Mouse (Mus musculus): ENCODE measurements around the gene Fbxw4.

Fbxw4 gene

DNA sequence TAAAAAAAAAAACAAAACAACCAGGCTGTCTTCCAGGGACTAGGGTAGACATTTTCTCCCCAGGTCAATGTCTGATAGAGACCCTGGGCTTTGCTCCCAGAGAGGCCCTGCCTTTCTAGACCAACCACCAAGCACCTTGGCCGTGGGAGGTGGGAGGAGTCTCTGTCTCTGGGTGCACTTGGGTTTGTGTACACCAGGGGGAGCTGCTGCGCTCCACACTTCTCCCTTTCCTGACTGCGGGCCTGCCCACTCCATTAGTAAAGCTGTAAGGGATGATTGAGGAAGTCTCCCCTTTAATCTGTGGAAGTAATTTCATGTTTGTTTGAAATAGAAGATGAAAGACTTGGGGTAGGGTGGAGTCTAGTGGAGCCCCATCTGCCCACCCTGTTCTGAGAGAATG is 78.9 kb downstream of the Fbxw4 start:
- in situ Hi-C loops (cut with MboI, MseI), result no loop called here

GRCm38 (mm10) chr19:45580235-45580634 is 79.9 kb downstream of the Fbxw4 start:
- in situ Hi-C loops (cut with MboI, MseI), result no loop called here

DNA sequence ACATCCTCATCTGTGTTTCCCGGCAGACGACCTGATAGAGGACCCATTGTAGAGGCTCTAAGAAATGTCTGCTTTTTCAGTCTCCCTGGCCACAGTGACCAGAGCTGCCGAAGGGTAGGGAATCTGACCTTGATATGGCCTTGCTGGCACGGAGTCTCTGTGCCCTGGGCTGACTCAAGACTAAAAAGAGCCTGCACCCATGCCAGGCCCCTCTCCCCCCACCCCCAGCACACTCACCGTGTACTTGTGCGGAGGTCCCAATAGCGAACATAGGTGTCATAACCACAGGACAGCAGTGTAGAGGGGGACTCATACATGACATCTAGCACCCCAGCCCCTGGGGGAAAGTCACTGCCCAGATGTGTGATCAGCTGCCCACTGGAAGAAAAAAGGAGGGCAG is 80.7 kb downstream of the Fbxw4 start:
- in situ Hi-C loops (cut with MboI, MseI), result no loop called here

DNA sequence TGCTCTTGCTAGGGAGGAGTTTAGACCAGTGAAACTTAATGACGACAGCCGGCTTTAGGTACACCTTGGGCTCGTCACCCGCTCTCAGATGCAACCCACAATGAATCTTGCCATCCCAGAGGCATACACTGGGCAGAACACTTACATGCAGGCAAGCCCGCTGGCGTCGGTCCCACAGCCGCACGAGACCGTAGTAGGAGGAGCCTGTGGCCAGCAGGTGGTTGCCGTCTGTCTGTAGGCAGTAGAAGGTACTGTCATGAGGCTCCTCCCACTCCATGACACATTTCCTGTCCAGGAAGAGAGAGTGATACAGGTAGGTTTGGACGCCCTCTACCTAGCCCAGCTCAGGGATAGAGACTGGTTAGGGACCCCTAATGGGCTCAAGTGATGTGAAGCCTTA is 81.1 kb downstream of the Fbxw4 start:
- in situ Hi-C loops (cut with MboI, MseI), result no loop called here

- in situ Hi-C loops (cut with MboI, MseI), result no loop called here
Observed at GRCm38 (mm10) chr19:45577141-45577750, 82.9 kb downstream of the Fbxw4 start.

GRCm38 (mm10) chr19:45575632-45576001 is 84.5 kb downstream of the Fbxw4 start:
- in situ Hi-C loops (cut with MboI, MseI), result no loop called here

GRCm38 (mm10) chr19:45574941-45575631 is 85.0 kb downstream of the Fbxw4 start:
- in situ Hi-C loops (cut with MboI, MseI), result loop anchor here (5.0 to 25.0 kb wide), 2 partner anchors 162 to 172 kb away; partner anchors contain the start of genes Npm3 (in 2 of the 2) and Fgf8 (in 1 of the 2)

- in situ Hi-C loops (cut with MboI, MseI), result loop anchor here (5.0 to 25.0 kb wide), 2 partner anchors 163 to 173 kb away; partner anchors contain the start of genes Npm3 (in 2 of the 2) and Fgf8 (in 1 of the 2)
Observed at GRCm38 (mm10) chr19:45574339-45574898, 85.7 kb downstream of the Fbxw4 start.

- in situ Hi-C loops (cut with MboI, MseI), result loop anchor here (5.0 to 25.0 kb wide), 2 partner anchors 163 to 173 kb away; partner anchors contain the start of genes Npm3 (in 2 of the 2) and Fgf8 (in 1 of the 2)
Observed at GRCm38 (mm10) chr19:45573861-45574267, 86.2 kb downstream of the Fbxw4 start.

DNA sequence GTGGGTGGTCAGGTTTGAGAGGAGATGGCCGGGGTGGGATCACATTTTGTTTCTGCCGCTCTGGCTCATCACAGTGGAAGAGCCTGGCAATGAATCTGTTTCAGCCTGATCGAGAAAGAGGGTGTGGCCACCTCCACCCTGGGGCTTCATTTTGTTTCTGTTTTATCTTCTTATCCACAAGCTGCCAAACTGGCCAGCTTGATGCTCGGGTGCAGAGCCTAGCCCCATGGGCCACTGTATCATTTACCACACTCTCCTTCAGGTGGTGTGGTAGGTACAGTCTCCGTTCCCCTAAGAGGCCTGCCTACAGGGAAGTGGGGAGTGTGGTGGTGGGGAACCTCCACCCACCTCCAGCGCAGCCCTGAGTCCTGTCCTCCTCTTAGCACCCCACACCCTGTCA is 87.1 kb downstream of the Fbxw4 start:
- in situ Hi-C loops (cut with MboI, MseI), result loop anchor here (5.0 to 25.0 kb wide), 2 partner anchors 164 to 174 kb away; partner anchors contain the start of genes Npm3 (in 2 of the 2) and Fgf8 (in 1 of the 2)

DNA sequence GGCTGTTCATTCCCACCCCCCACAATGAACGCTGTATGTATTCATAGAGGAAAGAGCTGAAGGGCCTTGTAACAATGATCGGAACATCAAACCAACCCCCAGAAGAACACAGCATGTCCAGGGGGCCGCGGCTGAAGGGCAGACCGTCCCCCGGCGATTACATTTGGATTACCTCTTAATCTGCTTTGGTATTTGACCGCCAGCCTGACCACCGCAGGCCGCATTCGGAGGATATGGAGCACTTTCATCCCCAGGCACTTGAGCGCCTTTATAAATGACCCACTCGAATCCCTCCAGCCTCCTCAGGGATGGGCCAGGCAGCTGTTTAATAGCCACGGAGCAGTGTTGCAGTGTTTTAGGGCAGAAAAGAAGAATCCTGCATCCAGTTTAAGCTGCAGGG is 92.7 kb downstream of the Fbxw4 start:
- in situ Hi-C loops (cut with MboI, MseI), result loop anchor here in 1 of 2 experiments (25.0 kb wide), 1 partner anchor 170 kb away; the partner anchor contains the start of genes Fgf8 and Npm3

- in situ Hi-C loops (cut with MboI, MseI), result loop anchor here in 1 of 2 experiments (25.0 kb wide), 1 partner anchor 171 kb away; the partner anchor contains the start of genes Fgf8 and Npm3
Observed at GRCm38 (mm10) chr19:45565925-45566715, 94.0 kb downstream of the Fbxw4 start.

- in situ Hi-C loops (cut with MboI, MseI), result loop anchor here in 1 of 2 experiments (25.0 kb wide), 1 partner anchor 177 kb away; the partner anchor contains the start of genes Fgf8 and Npm3
Observed at GRCm38 (mm10) chr19:45560153-45560890, 99.8 kb downstream of the Fbxw4 start, which contains the start of the genes Poll and Gm17018. Poll (minus strand) TSS chr19:45560531. Gm17018 (plus strand) TSS chr19:45560615.

DNA sequence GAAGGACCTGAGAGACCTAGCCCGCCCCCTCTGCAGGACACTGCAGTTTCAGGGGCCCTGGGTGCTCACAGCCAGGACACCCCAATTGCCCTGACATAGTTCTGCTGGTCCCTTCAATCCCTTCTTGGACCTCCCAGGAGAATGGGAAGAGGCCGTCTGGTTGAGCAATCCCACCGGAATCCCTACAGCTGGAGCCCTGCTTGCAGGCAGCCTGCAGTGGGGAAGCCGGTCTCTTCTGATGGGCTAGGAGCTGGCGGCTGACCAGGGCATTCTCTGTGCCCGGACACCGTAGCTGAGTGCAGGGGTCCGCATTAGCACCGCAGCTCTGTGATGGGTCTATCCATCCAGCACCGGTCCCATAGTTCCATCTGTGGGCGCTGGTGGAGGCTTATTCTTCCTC is 106.0 kb downstream of the Fbxw4 start:
- in situ Hi-C loops (cut with MboI, MseI), result loop anchor here in 1 of 2 experiments (25.0 kb wide), 1 partner anchor 183 kb away; the partner anchor contains the start of genes Fgf8 and Npm3

- in situ Hi-C loops (cut with MboI, MseI), result loop anchor here in 1 of 2 experiments (25.0 kb wide), 1 partner anchor 185 kb away; the partner anchor contains the start of genes Fgf8 and Npm3
Observed at GRCm38 (mm10) chr19:45552187-45552586, 107.9 kb downstream of the Fbxw4 start.

GRCm38 (mm10) chr19:45549948-45550347 is 110.2 kb downstream of the Fbxw4 start:
- in situ Hi-C loops (cut with MboI, MseI), result loop anchor here (5.0 to 25.0 kb wide), 4 partner anchors 187 to 333 kb away; partner anchors contain the start of genes Fgf8 (in 1 of the 2) and Npm3 (in 1 of the 2)

- in situ Hi-C loops (cut with MboI, MseI), result loop anchor here (5.0 kb wide), 3 partner anchors 267 to 332 kb away; no protein-coding TSS in a partner anchor
Observed at GRCm38 (mm10) chr19:45549128-45549915, 110.8 kb downstream of the Fbxw4 start.

DNA sequence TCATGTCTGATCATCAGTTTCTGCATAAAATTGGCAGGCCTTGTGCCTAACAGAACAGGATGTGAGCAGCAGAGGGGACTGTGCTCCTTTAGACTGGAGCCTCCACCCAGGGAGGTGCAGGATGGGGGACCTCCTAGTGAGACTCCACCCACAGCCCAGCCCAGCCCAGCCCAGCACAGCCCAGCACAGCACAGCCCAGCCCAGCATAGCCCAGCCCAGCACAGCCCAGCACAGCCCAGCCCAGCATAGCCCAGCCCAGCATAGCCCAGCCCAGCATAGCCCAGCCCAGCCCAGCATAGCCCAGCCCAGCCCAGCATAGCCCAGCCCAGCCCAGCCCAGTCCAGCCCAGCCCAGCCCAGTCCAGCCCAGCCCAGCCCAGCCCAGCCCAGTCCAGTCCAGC is 111.9 kb downstream of the Fbxw4 start:
- in situ Hi-C loops (cut with MboI, MseI), result loop anchor here (5.0 kb wide), 3 partner anchors 266 to 331 kb away; no protein-coding TSS in a partner anchor

DNA sequence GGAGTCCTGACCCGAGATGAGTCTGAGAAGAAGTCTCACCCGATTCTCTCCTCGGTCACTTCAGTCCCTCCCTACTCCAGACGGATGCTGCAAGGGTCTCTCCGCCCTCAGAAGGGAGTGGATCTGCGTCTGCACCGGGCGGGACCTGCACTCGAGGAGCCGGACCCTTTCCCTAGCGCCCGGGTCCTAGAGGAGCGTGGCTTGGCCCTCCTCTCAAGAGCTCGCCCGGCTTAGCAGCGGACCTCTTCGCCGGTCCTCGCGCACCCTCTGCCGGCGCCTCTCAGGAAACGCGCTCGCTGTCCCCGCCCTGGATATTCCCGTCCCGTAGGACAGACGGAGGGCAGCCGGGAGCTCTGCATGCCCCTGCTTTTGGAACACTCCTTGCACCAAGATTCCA is 115.2 kb downstream of the Fbxw4 start:
- in situ Hi-C loops (cut with MboI, MseI), result loop anchor here (5.0 kb wide), 3 partner anchors 263 to 328 kb away; no protein-coding TSS in a partner anchor

All from T-helper 17 cell (primary cell).